Mouse (Mus musculus) olfactory bulb, adult 2 months (tissue): ENCODE measurements around the gene Phlda3. TPM values are rescaled to one million over a fixed set of nuclear protein-coding genes. Genes with fewer than 3 reads are reported as not detected.

ENCODE experiments used
- H3K27ac ChIP-seq: fragments of 200-500 bp; 2 replicates; pipeline ENCODE4 v1.5.1; 2012; ENCODE audit warnings: low read depth, low read length; ENCODE audit not compliant: insufficient read depth
- H3K4me1 ChIP-seq: fragments of 200-500 bp; 2 replicates; pipeline ENCODE4 v1.6.1; 2012; ENCODE audit warnings: low read length; ENCODE audit not compliant: control insufficient read depth, insufficient read depth
- H3K4me3 ChIP-seq: fragments of 200-500 bp; 2 replicates; pipeline ENCODE4 v1.5.1; 2012; ENCODE audit warnings: mild to moderate bottlenecking, low read depth, low read length, moderate library complexity; ENCODE audit not compliant: insufficient read depth
- CTCF ChIP-seq: fragments of 200-500 bp; IDR thresholded peaks from 2 replicates; pipeline ENCODE4 v1.5.1; 2012; ENCODE audit warnings: low read depth, mild to moderate bottlenecking, low read length, moderate library complexity; ENCODE audit not compliant: insufficient read depth
- POLR2A ChIP-seq: fragments of 200-500 bp; IDR thresholded peaks from 2 replicates; pipeline ENCODE4 v1.6.1; 2012; ENCODE audit warnings: mild to moderate bottlenecking, low read depth, low read length, moderate library complexity; ENCODE audit not compliant: insufficient read depth
- WGBS: fragments of 180-500 bp; shearing (Covaris S2); methylation state at CpG from one replicate; pipeline ENCODE4 v1.1.7; 2018; 5-methylcytosine and 5-hydroxymethylcytosine counted together
- polyA plus RNA-seq: library from polyadenylated mRNA; stranded (reverse); fragments of >200 nt; gene quantifications from 2 replicates; pipeline ENCODE4 v1.2.4, GENCODE M21; 2012; ENCODE audit warnings: low replicate concordance; ENCODE audit not compliant: missing spikeins, insufficient read depth, insufficient read length

The Phlda3 gene
- polyA plus RNA-seq, result not detected in 2 replicates

DNA sequence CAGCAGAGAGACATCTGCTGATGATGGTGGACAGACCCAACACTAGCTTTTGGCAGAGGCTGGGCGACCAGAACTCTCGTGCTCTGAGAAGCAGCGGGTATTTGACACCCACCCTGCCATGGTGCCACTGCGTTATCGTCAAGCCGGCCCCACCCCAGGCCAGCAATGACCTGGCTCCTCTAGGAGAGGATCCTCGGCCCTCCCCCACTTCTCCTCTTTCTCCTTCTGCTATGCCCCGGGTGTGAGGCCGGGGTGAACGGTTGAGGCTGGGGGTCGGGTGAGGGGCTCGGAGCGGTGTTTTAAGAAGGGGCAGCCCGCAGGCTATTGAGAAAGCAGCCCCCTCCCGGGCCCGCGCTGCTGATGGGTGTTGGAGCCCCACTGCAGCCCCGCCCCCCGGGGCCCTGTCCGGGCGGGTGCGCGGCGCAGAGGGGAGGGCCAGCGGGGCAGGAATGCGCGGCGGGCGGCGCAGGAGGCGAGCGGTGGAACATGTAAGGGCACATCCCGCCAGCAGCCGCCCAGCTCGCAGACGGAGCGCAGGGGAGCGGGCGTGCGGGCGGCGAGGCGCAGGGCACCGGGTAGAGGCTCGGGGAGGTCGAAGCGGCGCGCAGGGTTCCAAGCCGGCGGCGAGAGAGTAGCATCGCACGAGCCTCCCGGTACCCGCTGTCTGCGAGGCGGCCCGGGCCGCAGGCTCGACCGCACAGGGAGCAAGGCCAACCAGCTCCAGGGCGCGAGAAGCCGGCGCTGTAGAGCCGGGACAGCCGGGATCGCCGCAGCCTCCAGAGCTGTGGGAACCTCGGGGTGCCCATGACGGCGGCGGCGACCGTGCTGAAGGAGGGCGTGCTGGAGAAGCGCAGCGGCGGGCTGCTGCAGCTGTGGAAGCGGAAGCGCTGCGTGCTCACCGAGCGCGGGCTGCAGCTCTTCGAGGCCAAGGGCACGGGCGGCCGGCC lies at the start of gene Phlda3:
Phlda3 (plus strand) TSS at position 475 of the 947 bp plus-strand sequence.
- peaks cover 28% of the 10 kb centered on the region for H3K4me1 ChIP-seq
- peak within 1 kb of the TSS; percentile 62 for H3K4me3 ChIP-seq
- peak within 1 kb of the TSS; percentile 17; the same call in 1 of the 2 replicates for H3K27ac ChIP-seq
- TF ChIP-seq CTCF (no peak; the same call in 1 of the 2 replicates), POLR2A (0 out of 2 replicates have a peak, but pooled peaks have one; percentile 38)
- WGBS, result 3% methylated on average over 90 of the region's 90 CpGs

- WGBS, result 21% methylated on average over 9 of the region's 9 CpGs
- Histone ChIP-seq H3K27ac (no peak overlapping the region), H3K4me3 (no peak overlapping the region), H3K4me1 (peaks cover 2% of the 10 kb centered on the region; the same call in 1 of the 2 replicates)
- TF ChIP-seq POLR2A (no peak), CTCF (peak; percentile 69)
These were observed 46.4 kb upstream of the Phlda3 start for GRCm38 (mm10) chr1:135719486-135719885.

DNA sequence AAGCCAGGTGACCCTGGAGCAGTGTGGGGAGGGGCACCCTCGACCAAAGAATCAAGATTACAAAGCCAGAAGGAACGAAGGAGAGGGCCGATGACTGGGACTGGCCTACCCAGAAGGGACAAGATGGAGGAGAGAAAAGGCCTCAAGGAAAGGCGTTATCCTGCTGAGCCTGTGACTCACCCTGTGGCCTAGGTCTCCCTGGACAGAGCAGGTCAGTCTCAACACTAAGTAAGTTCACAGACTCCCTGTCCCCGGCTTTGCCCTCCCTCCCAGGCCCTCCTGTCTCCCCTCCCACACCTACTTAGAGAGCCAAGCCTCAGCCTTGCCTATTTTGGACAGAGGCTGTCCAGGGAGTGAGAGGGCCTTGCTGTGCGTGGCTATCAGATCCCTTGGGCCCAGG lies 45.9 kb upstream of the Phlda3 start, which contains the start of gene Csrp1:
Csrp1 (plus strand) TSS at position 79 of the 400 bp plus-strand sequence.
- no peak within 1 kb of the TSS for H3K27ac ChIP-seq
- TF ChIP-seq CTCF (no peak), POLR2A (no peak)
- H3K4me1 ChIP-seq, result peaks cover 2% of the 10 kb centered on the region; the same call in 1 of the 2 replicates
- H3K4me3 ChIP-seq, result no peak within 1 kb of the TSS
- 82% methylated on average over 6 of the region's 6 CpGs for WGBS

DNA sequence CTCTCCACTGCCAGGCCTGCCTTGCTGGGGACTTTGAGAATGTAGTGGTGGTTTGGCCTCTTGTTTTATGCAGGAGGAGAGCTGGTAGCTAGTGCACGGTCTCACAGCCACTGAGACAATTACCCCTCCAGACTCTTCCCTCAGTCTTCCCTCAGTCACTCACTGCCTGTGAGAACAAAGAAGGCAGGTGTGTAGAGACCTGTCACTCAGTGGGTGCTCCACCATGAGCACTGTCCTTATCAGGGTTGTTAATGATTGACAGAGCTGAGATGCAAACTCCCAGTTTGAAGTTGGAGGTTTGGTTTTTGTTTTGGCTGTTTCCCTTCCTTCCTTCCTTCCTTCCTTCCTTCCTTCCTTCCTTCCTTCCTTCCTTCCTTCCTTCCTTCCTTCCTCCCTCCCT lies 42.9 kb upstream of the Phlda3 start:
- WGBS, result 100% methylated on average over 1 of the region's 1 CpGs
- no peak overlapping the region for H3K27ac ChIP-seq
- TF ChIP-seq CTCF (no peak), POLR2A (no peak)
- no peak overlapping the region for H3K4me3 ChIP-seq
- H3K4me1 ChIP-seq, result peaks cover 4% of the 10 kb centered on the region; the same call in 1 of the 2 replicates

- 71% methylated on average over 4 of the region's 4 CpGs for WGBS
These were observed 41.8 kb upstream of the Phlda3 start for GRCm38 (mm10) chr1:135724134-135724533.

GRCm38 (mm10) chr1:135725324-135725723 lies 40.6 kb upstream of the Phlda3 start:
- 96% methylated on average over 6 of the region's 6 CpGs for WGBS
- no peak for TF ChIP-seq POLR2A
- Histone ChIP-seq H3K4me3 (no peak overlapping the region), H3K27ac (no peak overlapping the region), H3K4me1 (peaks cover 11% of the 10 kb centered on the region)

More at GRCm38 (mm10) chr1:135724134-135724533, 41.8 kb upstream of the Phlda3 start:
- peaks cover 4% of the 10 kb centered on the region; the same call in 1 of the 2 replicates for H3K4me1 ChIP-seq
- H3K4me3 ChIP-seq, result no peak overlapping the region
- H3K27ac ChIP-seq, result no peak overlapping the region
- TF ChIP-seq CTCF (no peak), POLR2A (no peak)

- Histone ChIP-seq H3K4me3 (no peak overlapping the region), H3K27ac (no peak overlapping the region), H3K4me1 (peaks cover 15% of the 10 kb centered on the region)
- WGBS, result 66% methylated on average over 7 of the region's 7 CpGs
- no peak for TF ChIP-seq CTCF
- TF ChIP-seq POLR2A, result no peak
These were observed 40.0 kb upstream of the Phlda3 start for GRCm38 (mm10) chr1:135725936-135726335.

DNA sequence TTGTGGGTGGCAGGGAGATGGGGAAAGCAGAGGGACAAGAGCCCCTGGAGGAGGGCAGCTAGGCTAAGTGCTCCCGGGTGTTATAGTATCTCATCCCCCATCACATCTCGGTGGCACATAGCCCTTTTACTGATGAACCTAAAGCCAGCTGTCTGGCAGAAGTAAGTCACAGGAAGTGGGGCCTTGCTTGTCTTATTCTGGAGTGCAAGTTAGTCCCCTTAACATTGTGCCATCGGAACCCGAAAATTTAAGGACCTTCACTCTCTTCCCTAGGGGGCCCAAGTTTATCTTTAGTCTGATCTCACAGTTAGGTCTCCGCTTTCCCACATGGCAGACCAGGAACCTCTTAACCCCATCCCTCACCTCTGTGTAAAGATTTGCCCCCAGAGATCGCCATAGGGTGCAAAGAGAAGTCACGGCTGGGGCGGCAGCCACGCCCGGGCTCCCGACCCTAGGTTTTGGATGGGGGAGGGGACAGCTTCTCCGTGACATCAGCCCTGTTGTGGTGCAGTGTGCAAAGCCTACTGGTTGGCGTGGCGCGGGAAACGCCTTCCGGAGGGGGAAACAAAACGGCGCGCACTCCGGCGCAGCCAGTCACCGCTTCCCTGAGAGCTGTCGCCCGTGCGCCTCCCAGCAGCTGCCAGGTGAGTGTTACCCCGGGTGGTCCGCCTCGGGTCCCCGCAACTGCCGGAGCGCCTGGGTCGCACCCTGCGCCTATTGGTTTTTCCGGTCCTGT lies 37.1 kb upstream of the Phlda3 start:
- Histone ChIP-seq H3K4me1 (peaks cover 34% of the 10 kb centered on the region), H3K4me3 (peak overlapping the region; percentile 60), H3K27ac (0 out of 2 replicates have a peak overlapping the region, but pooled peaks have one; percentile 7)
- WGBS, result 3% methylated on average over 35 of the region's 35 CpGs
- peak; percentile 51; the same call in 1 of the 2 replicates for TF ChIP-seq POLR2A
- no peak for TF ChIP-seq CTCF

DNA sequence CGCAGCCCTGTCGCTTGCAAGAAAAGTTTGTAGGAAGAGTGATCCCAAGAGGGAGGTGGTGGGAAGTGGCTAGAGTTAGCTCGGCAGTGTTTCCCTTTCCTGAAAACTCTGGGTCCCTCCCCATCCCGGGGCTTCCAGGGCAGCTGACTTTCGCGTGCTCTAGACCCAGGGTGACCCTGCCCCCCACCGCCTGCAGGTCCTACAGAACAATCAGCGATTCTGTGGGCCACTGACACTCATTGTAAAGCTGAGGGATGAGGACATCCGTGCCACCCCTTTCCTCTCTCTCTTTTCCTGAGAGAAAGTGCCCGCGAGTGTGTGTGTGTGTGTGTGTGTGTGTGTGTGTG lies 36.6 kb upstream of the Phlda3 start:
- no peak for TF ChIP-seq POLR2A
- no peak for TF ChIP-seq CTCF
- under 1% methylated on average over 11 of the region's 11 CpGs for WGBS
- Histone ChIP-seq H3K4me1 (peaks cover 39% of the 10 kb centered on the region), H3K27ac (0 out of 2 replicates have a peak overlapping the region, but pooled peaks have one; percentile 7), H3K4me3 (peak overlapping the region; percentile 60)
